Mouse (Mus musculus) ES-E14 (cell line): ENCODE measurements around the gene Npr2. TPM values are rescaled to one million over a fixed set of nuclear protein-coding genes. Genes with fewer than 3 reads are reported as not detected.
A peak's percentile ranks its signal among the peaks of the same experiment; 100 is the strongest.

Source experiments
- DNase-seq: peaks from one replicate; pipeline ENCODE4 v3.0.0-alpha.2; 2013; ENCODE audit warnings: low read depth, low spot score
- H3K27ac ChIP-seq: 2 replicates; pipeline ENCODE4 v1.5.1; 2012; ENCODE audit warnings: low read depth, mild to moderate bottlenecking, low read length, moderate library complexity, mixed read lengths; ENCODE audit not compliant: poor library complexity, insufficient read depth, severe bottlenecking
- H3K36me3 ChIP-seq: 2 replicates; pipeline ENCODE4 v1.6.1; 2012; ENCODE audit warnings: mild to moderate bottlenecking, low read length, moderate library complexity, mixed read lengths; ENCODE audit not compliant: control insufficient read depth, poor library complexity, insufficient read depth, severe bottlenecking
- H3K4me1 ChIP-seq, 2 experiments: fragments of 150-350 bp in 1 of 2; sonication (generic) in 1 of 2; 2 replicates each; pipeline ENCODE4 v1.6.1; 2012; ENCODE audit warnings: low read length in 2 of 2, mild to moderate bottlenecking in 1 of 2, mixed read lengths in 1 of 2; ENCODE audit not compliant: control insufficient read depth in 2 of 2, insufficient read depth in 2 of 2, poor library complexity in 1 of 2
- H3K4me3 ChIP-seq, 2 experiments: fragments of 150-350 bp in 1 of 2; sonication (generic) in 1 of 2; 2 replicates each; pipeline ENCODE4 v1.5.1; 2012; ENCODE audit warnings: low read length in 2 of 2, low read depth in 1 of 2, mild to moderate bottlenecking in 1 of 2, mixed read lengths in 1 of 2; ENCODE audit not compliant: insufficient read depth in 1 of 2, poor library complexity in 1 of 2, severe bottlenecking in 1 of 2
- H3K9ac ChIP-seq: 2 replicates; pipeline ENCODE4 v1.6.1; 2012; ENCODE audit warnings: low read depth, mild to moderate bottlenecking, low read length, mixed read lengths; ENCODE audit not compliant: poor library complexity, insufficient read depth, severe bottlenecking
- H3K9me3 ChIP-seq: fragments of 150-350 bp; sonication (generic); 2 replicates; pipeline ENCODE4 v1.6.1; 2012; ENCODE audit warnings: low read depth, mild to moderate bottlenecking, low read length; ENCODE audit not compliant: control insufficient read depth, insufficient read depth
- CHD2 ChIP-seq: IDR thresholded peaks from 2 replicates; pipeline ENCODE4 v1.6.1; 2014; ENCODE audit warnings: mild to moderate bottlenecking, low read depth, low read length, inconsistent platforms
- HCFC1 ChIP-seq: IDR thresholded peaks from 2 replicates; pipeline ENCODE4 v1.6.1; 2012; ENCODE audit warnings: low read length, inconsistent platforms, borderline replicate concordance; ENCODE audit not compliant: insufficient read depth
- MAFK ChIP-seq: IDR thresholded peaks from 2 replicates; pipeline ENCODE4 v1.6.1; 2014; ENCODE audit warnings: mild to moderate bottlenecking, low read depth, low read length, inconsistent platforms; ENCODE audit not compliant: insufficient read depth
- ZC3H11A ChIP-seq: IDR thresholded peaks from 2 replicates; pipeline ENCODE4 v1.6.1; 2012; ENCODE audit warnings: low read depth, mild to moderate bottlenecking, inconsistent platforms, low read length, borderline replicate concordance
- ZNF384 ChIP-seq: IDR thresholded peaks from 2 replicates; pipeline ENCODE4 v1.6.1; 2012; ENCODE audit warnings: low read depth, low read length, inconsistent platforms
- in situ Hi-C, 2 experiments: fragments of 600-800 bp; cut with MboI; formaldehyde crosslinking; loops; one replicate each; pipeline ENCODE4 v1.15.1; 2025; ENCODE audit warnings: low sequenced_read_pairs in 2 of 2, inconsistent platforms in 1 of 2; ENCODE audit not compliant: unreplicated experiment in 2 of 2
- total RNA-seq: library from RNA; depleted of rRNA; stranded (reverse); fragments of 300-350 nt; gene quantifications from 2 replicates; pipeline ENCODE4 v1.2.3, GENCODE M21; 2012; rRNA removed

The Npr2 gene
- total RNA-seq = 2.4 and 7.1 TPM in 2 replicates

DNA sequence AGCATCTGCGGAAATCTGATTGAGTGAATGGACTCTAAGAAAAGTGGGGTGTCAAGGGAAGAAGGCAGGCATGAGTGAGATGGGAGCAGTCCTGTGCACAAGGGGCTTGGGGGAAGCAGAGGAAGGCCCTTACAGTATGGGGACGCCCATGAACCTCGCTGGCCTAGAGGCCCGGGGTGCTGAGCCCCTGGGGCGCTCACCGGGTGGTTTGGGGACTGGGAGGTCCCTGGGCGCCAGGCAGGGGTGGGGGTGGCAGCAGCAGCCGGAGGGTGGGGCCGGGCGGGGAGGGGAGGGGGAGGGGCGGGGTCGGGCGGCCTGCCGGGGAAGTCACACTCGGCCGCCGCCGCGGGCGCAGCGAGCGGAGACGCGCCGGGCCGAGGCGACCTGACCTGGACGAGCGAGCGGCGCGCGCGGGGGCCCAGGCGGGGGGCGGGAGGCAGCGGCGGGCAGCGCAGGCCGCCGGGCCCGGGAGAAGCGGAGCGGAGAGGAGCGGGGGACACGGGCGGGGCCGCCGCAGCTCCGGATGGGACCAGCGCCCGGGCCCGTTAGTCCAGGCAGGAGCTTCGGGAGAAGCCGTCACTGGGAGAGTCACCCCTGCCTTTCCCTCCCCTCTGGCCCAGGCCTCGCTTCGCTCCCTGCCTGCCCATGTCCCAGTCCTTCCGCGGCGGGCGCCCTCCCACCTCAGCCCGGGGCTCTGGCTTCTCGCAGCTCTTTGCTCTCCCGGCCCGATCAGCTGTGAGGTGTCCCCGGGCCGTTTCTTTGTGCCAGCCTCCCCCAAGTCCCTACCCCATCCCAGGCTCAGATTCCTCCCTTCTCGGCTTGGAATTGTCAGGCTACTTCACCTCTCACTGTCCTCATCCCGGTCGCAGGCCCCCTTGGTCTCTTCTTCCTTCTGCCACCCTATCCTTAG lies at the start of gene Npr2:
TSS of gene Npr2 (plus strand) at position 890 of the 910 bp plus-strand sequence.
- no peak for TF ChIP-seq HCFC1
- no peak for TF ChIP-seq ZNF384
- TF ChIP-seq MAFK = no peak
- no peak for TF ChIP-seq ZC3H11A
- TF ChIP-seq CHD2 = no peak
- H3K27ac ChIP-seq = no peak within 1 kb of the TSS
- peaks cover 0 to 13% of the 10 kb centered on the region in 2 experiments; a peak in 1 of 4 replicates for H3K4me1 ChIP-seq
- peak within 1 kb of the TSS; percentile 78 for H3K9ac ChIP-seq
- H3K9me3 ChIP-seq = no peaks in the 10 kb centered on the region
- H3K4me3 ChIP-seq = peak within 1 kb of the TSS; percentile 79 to 84
- in situ Hi-C loops = no loop called here
- no peak for DNase-seq
- H3K36me3 ChIP-seq = no peaks in the 10 kb centered on the region

DNA sequence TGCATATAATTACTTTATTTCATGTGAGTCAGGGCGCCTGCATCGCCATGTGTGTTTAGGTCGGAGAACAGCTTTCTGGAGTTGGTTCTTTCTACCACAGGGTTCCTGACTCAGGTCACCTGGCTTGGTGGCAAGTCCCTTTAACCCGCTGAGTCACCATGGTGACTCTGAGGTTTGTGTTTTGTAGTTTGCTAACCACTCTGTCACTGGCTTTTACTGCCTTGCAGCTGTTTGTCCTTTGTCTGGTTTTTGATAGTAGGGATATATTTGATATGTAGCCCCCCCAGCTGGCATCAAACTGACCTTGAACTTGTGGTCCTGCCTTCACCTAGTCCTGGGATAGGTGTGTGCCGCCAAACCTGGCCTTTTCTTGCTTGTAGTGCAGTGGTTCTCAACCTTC lies 49.5 kb upstream of the Npr2 start:
- in situ Hi-C loops = no loop called here
- Histone ChIP-seq H3K27ac (no peak overlapping the region), H3K4me1 (peaks cover 2 to 19% of the 10 kb centered on the region in 2 experiments; a peak in 3 of 4 replicates), H3K4me3 (no peak overlapping the region), H3K9me3 (no peaks in the 10 kb centered on the region), H3K36me3 (peaks cover 21% of the 10 kb centered on the region; the same call in 1 of the 2 replicates), H3K9ac (no peak overlapping the region)
- TF ChIP-seq ZNF384 (no peak), MAFK (no peak), HCFC1 (no peak), CHD2 (no peak), ZC3H11A (no peak)
- no peak for DNase-seq

GRCm38 (mm10) chr4:43583421-43583820 lies 48.3 kb upstream of the Npr2 start:
- Histone ChIP-seq H3K4me3 (no peak overlapping the region), H3K4me1 (peaks cover 0 to 17% of the 10 kb centered on the region in 2 experiments; a peak in 2 of 4 replicates), H3K36me3 (peaks cover 21% of the 10 kb centered on the region; the same call in 1 of the 2 replicates), H3K9ac (no peak overlapping the region), H3K9me3 (no peaks in the 10 kb centered on the region), H3K27ac (no peak overlapping the region)
- DNase-seq = no peak
- TF ChIP-seq CHD2 (no peak), ZC3H11A (no peak), HCFC1 (no peak), ZNF384 (no peak), MAFK (no peak)
- in situ Hi-C loops = no loop called here

DNA sequence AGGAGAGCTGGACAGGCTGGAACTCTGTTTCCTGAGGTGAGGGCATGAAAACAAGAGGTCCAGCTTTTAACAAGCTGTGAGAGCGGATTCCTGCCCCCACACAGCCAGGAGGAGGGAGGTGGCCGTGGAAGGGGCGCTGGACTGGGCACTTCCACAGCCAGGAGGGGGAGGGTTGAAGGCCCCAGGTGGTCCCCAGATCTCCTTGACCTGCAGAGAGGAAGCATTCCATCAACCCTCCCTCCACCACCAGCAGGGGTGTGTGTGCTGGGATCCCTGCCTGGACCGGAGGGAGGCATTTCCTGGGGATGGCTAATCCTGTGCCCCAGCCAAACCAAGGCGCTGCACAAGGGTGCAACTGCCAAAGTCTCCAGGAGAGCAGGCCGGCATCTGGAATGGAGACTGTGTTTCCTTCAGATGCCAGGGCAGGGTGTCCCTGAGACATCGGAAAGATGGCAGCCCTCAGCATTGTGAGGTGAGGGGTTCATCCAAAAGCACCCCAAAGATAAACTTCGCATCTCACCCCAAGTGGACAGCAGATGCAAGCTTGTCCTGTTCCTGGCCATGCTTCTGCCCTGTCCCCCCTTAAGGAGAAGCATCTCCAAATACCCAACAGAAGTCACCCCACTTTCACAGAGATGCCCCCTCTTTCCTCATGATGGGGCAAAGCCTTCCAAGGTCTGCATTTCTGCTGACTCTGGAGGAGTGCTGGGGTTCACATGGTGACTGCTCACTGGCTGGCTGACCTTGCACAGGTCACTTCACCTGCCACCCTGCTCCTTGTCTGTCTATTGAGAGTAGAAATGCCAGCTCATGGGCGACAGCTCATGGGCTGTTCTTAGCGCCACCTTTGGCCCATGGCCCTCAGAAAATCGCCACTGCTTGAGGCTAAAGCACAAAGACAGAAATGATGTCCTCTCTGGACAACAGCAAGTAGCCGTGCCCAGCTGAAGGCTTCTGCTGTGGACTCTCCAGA lies 47.0 kb upstream of the Npr2 start, which contains the start of gene Msmp:
TSS of gene Msmp (minus strand) at position 51 of the 973 bp plus-strand sequence.
- Histone ChIP-seq H3K9me3 (no peaks in the 10 kb centered on the region), H3K27ac (no peak within 1 kb of the TSS; the same call in 1 of the 2 replicates), H3K4me3 (no peak within 1 kb of the TSS), H3K4me1 (peaks cover 0 to 17% of the 10 kb centered on the region in 2 experiments; a peak in 1 of 4 replicates), H3K36me3 (peaks cover 21% of the 10 kb centered on the region; the same call in 1 of the 2 replicates), H3K9ac (no peak within 1 kb of the TSS)
- TF ChIP-seq HCFC1 (no peak), ZC3H11A (no peak), ZNF384 (no peak), CHD2 (no peak)
- DNase-seq = no peak
- in situ Hi-C loops = no loop called here
